Mouse (Mus musculus): ENCODE measurements around the gene Cdyl2. TPM values are rescaled to one million over a fixed set of nuclear protein-coding genes. Genes with fewer than 3 reads are reported as not detected.

The Cdyl2 gene
- polyA plus RNA-seq (2014; fragmentation: Nextera tagmentation; extraction: Ambion mirVana), result 5.9 and 7.2 TPM in 2 replicates

DNA sequence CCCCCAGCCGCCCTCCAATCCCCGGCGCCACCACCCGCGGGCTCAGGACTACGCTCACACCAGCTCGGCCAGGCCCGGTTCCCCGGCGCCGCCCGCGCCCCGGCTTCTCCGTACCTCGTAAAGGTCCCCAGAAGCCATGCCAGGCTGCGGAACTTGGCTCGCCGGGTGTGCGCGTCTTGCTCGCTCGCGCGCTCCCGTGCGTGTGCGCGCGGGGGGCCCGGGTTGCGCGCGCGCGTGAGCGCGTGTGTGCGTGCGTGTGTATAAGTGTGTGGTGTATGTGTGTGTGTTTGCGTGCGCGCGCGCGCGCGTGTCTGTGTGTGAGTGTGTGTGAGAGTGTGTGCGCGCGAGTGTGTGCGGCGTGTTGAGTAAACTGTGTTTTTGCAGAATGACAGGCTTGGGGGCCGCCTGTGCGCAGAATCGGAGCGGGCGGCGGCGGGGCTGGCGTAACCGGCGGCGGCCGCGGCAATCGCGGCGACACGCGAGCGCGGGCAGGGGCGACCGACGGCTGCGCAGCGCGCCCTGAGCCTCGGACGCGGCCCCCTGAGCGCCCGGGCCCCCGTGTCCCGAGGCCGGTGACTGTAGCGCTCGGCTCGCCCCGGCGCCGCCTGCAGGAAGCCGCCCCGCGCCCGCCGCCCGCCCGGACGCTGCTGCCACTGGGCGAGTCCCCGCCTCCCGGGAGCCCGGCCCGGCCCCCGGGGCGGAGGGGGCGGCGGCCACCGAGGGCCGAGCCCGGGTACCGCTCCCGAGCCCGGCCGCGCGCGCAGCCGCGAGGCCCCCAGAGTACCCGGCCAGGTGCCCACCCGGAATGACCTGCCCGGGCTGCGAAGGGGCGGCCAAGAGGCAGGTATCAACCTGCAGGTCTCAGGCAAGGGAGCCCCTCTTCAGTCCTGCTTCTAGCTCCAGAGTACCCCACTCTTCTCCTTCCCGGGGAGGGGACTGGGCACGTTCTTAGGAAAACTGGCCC is at the start of gene Cdyl2:
Cdyl2 (minus strand) TSS at position 308 of the 964 bp plus-strand sequence.
- peak; percentile 88 for DNase-seq (ENCODE audit: low spot score)
- H3K9me3 ChIP-seq (ENCODE audit: control insufficient read depth, low read length), result peaks cover 4% of the 10 kb centered on the region; the same call in 1 of the 2 replicates
- under 1% methylated on average over 73 of the region's 129 CpGs for WGBS
- ATAC-seq (replicated peaks; ENCODE audit: low FRiP score, low TSS enrichment, low read depth), result peak; percentile 86
- no peaks in the 10 kb centered on the region for H3K36me3 ChIP-seq (ENCODE audit: control insufficient read depth, insufficient read depth, low read length)
- H3K9ac ChIP-seq (ENCODE audit: low read length), result peak within 1 kb of the TSS; percentile 81
- peaks cover 3% of the 10 kb centered on the region for H3K4me1 ChIP-seq (replicated peaks; ENCODE audit: control insufficient read depth, insufficient read depth, low read length)
- peak within 1 kb of the TSS; percentile 86 for H3K4me3 ChIP-seq (ENCODE audit: low read depth, low read length)
- peak within 1 kb of the TSS; percentile 71 for H3K4me2 ChIP-seq (ENCODE audit: low read length)
- H3K27ac ChIP-seq (ENCODE audit: low read depth), result peak within 1 kb of the TSS; percentile 77
- H3K27me3 ChIP-seq (replicated peaks; ENCODE audit: control insufficient read depth, insufficient read depth, low read length), result peaks cover 7% of the 10 kb centered on the region

DNA sequence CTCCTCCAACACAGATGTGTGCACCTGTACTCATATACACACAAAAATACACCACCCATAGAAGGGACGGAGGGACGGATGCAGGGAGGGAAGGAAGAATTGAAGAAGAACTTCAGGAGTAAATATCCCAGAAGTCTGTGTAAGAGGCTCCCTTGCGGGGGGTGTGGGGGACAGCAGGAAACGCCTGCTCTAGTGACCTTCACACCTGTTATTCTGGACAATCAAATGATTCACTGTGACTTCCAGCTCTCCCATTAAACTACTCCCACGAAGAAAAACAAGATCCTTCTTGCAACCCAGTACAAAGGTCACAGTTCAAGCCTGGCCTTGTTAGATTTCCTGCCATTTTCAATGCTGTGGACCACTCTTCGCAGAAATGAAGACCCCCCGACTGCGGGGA is 47.8 kb upstream of the Cdyl2 start:
- 53% methylated on average over 8 of the region's 8 CpGs for WGBS
- H3K4me1 ChIP-seq (replicated peaks; ENCODE audit: control insufficient read depth, insufficient read depth, low read length), result no peaks in the 10 kb centered on the region
- ATAC-seq (replicated peaks; ENCODE audit: low FRiP score, low TSS enrichment, low read depth), result no peak
- no peak overlapping the region for H3K4me2 ChIP-seq (ENCODE audit: low read length)
- H3K27me3 ChIP-seq (replicated peaks; ENCODE audit: control insufficient read depth, insufficient read depth, low read length), result no peaks in the 10 kb centered on the region
- DNase-seq (ENCODE audit: low spot score), result no peak
- H3K9me3 ChIP-seq (ENCODE audit: control insufficient read depth, low read length), result no peaks in the 10 kb centered on the region
- H3K9ac ChIP-seq (ENCODE audit: low read length), result no peak overlapping the region
- H3K27ac ChIP-seq (ENCODE audit: low read depth), result no peak overlapping the region
- H3K4me3 ChIP-seq (ENCODE audit: low read depth, low read length), result no peak overlapping the region
- H3K36me3 ChIP-seq (ENCODE audit: control insufficient read depth, insufficient read depth, low read length), result no peaks in the 10 kb centered on the region

DNA sequence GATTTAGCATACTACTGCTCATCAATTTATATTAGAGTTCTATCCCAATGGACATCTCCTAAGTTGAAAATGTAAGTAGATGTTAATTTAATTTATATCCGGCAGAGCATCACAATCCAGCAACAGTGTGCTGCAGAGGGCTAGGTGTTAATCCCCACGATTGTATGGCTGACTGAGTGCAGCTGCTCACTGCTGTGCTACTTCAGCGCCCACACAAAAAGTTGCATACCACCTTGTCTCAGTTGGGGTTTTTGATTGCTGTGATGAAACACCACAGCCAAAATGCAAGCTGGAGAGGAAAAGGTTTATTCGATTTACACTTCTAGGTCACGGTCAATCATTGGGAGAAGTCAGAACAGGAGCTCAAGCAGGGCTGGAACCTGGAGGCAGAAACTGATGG is 41.4 kb upstream of the Cdyl2 start:
- Histone ChIP-seq H3K27ac (ENCODE audit: low read depth) (no peak overlapping the region), H3K4me3 (ENCODE audit: low read depth, low read length) (no peak overlapping the region), H3K27me3 (replicated peaks; ENCODE audit: control insufficient read depth, insufficient read depth, low read length) (no peaks in the 10 kb centered on the region), H3K4me2 (ENCODE audit: low read length) (no peak overlapping the region), H3K4me1 (replicated peaks; ENCODE audit: control insufficient read depth, insufficient read depth, low read length) (no peaks in the 10 kb centered on the region), H3K9me3 (ENCODE audit: control insufficient read depth, low read length) (no peaks in the 10 kb centered on the region), H3K36me3 (ENCODE audit: control insufficient read depth, insufficient read depth, low read length) (no peaks in the 10 kb centered on the region), H3K9ac (ENCODE audit: low read length) (no peak overlapping the region)
- DNase-seq (ENCODE audit: low spot score) (no peak), ATAC-seq (replicated peaks; ENCODE audit: low FRiP score, low TSS enrichment, low read depth) (no peak)
- 85% methylated on average over 5 of the region's 5 CpGs for WGBS

DNA sequence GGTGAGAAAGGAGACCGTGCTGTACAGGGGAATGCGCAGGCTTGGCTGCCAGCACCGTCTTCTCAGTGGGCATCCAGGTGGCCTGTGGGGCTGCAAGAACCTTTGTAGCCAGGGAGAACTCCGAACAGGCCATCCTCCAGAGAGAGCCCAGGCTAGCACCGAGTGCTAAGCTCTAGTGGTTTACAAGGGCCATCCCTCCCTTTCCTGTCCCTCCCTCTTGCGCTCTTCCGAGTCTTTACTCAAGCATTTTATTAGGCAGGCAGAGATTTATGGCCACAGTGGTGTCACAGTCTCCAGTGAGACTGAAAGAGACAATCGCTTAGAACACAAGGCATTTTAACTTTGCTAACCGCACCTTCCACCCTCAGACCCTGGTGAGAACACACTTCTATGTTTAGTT is 39.9 kb upstream of the Cdyl2 start:
- DNase-seq (ENCODE audit: low spot score) (no peak), ATAC-seq (replicated peaks; ENCODE audit: low FRiP score, low TSS enrichment, low read depth) (no peak)
- Histone ChIP-seq H3K4me2 (ENCODE audit: low read length) (no peak overlapping the region), H3K27me3 (replicated peaks; ENCODE audit: control insufficient read depth, insufficient read depth, low read length) (no peaks in the 10 kb centered on the region), H3K4me3 (ENCODE audit: low read depth, low read length) (no peak overlapping the region), H3K9ac (ENCODE audit: low read length) (no peak overlapping the region), H3K4me1 (replicated peaks; ENCODE audit: control insufficient read depth, insufficient read depth, low read length) (no peaks in the 10 kb centered on the region), H3K36me3 (ENCODE audit: control insufficient read depth, insufficient read depth, low read length) (no peaks in the 10 kb centered on the region), H3K27ac (ENCODE audit: low read depth) (no peak overlapping the region), H3K9me3 (ENCODE audit: control insufficient read depth, low read length) (no peaks in the 10 kb centered on the region)
- 60% methylated on average over 9 of the region's 9 CpGs for WGBS

DNA sequence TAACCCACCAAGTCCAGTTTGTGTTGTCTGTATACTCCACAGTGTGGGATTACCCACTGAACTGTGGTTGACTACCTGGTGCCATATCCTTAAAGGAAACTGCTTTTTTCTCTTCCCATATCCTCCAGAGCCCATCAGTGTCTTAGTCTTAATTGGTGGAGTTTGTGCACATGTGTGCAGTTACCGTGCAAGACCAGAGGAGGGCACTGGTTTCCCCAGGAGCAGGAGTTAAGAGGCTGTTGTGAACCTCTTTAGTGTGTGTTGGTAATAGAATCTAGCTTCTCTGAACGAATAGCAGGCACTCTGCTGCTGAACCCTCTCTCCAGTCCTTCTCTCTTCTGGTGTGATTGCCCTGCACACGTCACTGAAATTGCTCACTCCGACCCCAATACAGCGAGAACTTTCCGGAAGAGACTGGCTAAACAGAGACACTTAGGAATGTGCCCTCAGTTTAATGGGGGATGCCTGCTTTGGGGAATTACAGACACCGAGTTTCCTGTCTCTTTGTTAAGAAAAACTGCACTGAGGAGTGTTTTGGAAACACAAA is 39.1 kb upstream of the Cdyl2 start:
- ATAC-seq (replicated peaks; ENCODE audit: low FRiP score, low TSS enrichment, low read depth), result no peak
- Histone ChIP-seq H3K27ac (ENCODE audit: low read depth) (no peak overlapping the region), H3K27me3 (replicated peaks; ENCODE audit: control insufficient read depth, insufficient read depth, low read length) (no peaks in the 10 kb centered on the region), H3K4me3 (ENCODE audit: low read depth, low read length) (no peak overlapping the region), H3K4me2 (ENCODE audit: low read length) (no peak overlapping the region), H3K4me1 (replicated peaks; ENCODE audit: control insufficient read depth, insufficient read depth, low read length) (no peaks in the 10 kb centered on the region), H3K36me3 (ENCODE audit: control insufficient read depth, insufficient read depth, low read length) (no peaks in the 10 kb centered on the region), H3K9ac (ENCODE audit: low read length) (no peak overlapping the region), H3K9me3 (ENCODE audit: control insufficient read depth, low read length) (no peaks in the 10 kb centered on the region)
- no peak for DNase-seq (ENCODE audit: low spot score)
- 52% methylated on average over 7 of the region's 7 CpGs for WGBS

DNA sequence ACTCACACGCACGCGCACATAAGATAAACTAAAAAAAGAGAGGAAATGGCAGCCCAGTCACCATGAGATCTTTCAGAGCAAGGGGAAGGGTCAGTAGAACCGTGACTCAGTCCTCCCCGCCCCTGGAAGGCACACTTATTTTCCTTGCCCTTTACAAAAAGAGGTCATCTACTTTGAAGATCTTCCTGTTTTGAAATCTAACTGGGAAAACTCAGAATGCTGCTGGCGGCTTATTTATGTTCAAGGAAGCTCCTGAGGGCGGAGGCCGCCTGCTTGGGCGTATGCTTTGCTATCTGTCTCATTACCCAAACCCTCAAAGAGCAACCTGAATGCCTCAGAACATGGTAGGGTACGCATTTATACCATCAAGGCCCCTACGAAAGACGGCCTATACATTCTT is 38.0 kb upstream of the Cdyl2 start:
- Histone ChIP-seq H3K4me1 (replicated peaks; ENCODE audit: control insufficient read depth, insufficient read depth, low read length) (no peaks in the 10 kb centered on the region), H3K9ac (ENCODE audit: low read length) (no peak overlapping the region), H3K4me2 (ENCODE audit: low read length) (no peak overlapping the region), H3K9me3 (ENCODE audit: control insufficient read depth, low read length) (no peaks in the 10 kb centered on the region), H3K36me3 (ENCODE audit: control insufficient read depth, insufficient read depth, low read length) (no peaks in the 10 kb centered on the region), H3K27me3 (replicated peaks; ENCODE audit: control insufficient read depth, insufficient read depth, low read length) (no peaks in the 10 kb centered on the region), H3K4me3 (ENCODE audit: low read depth, low read length) (no peak overlapping the region), H3K27ac (ENCODE audit: low read depth) (no peak overlapping the region)
- WGBS, result 63% methylated on average over 12 of the region's 12 CpGs
- ATAC-seq (replicated peaks; ENCODE audit: low FRiP score, low TSS enrichment, low read depth) (no peak), DNase-seq (ENCODE audit: low spot score) (no peak)

DNA sequence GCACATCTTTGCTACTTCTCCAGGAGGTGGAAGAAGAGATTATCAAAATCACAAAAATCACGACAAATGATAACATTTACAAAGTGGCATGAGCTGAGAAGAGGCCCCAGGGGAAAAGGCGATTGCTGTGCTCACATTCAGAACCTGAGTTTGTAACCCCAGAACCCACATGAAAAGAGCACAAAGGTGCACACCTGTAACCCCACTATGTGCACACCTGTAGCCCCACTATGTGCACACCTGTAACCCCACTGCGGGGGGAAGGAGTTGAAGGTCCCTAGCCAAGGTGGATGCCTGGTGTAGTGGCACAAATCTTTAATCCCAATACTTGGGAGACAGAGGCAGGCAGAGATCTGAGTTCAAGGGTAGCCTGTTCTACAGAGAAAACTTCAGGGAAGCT is 23.4 kb upstream of the Cdyl2 start:
- no peak for ATAC-seq (replicated peaks; ENCODE audit: low FRiP score, low TSS enrichment, low read depth)
- Histone ChIP-seq H3K27me3 (replicated peaks; ENCODE audit: control insufficient read depth, insufficient read depth, low read length) (no peaks in the 10 kb centered on the region), H3K4me1 (replicated peaks; ENCODE audit: control insufficient read depth, insufficient read depth, low read length) (no peaks in the 10 kb centered on the region), H3K4me2 (ENCODE audit: low read length) (no peak overlapping the region), H3K9me3 (ENCODE audit: control insufficient read depth, low read length) (no peaks in the 10 kb centered on the region), H3K27ac (ENCODE audit: low read depth) (no peak overlapping the region), H3K4me3 (ENCODE audit: low read depth, low read length) (no peak overlapping the region), H3K36me3 (ENCODE audit: control insufficient read depth, insufficient read depth, low read length) (no peaks in the 10 kb centered on the region), H3K9ac (ENCODE audit: low read length) (no peak overlapping the region)
- 73% methylated on average over 3 of the region's 3 CpGs for WGBS
- no peak for DNase-seq (ENCODE audit: low spot score)

DNA sequence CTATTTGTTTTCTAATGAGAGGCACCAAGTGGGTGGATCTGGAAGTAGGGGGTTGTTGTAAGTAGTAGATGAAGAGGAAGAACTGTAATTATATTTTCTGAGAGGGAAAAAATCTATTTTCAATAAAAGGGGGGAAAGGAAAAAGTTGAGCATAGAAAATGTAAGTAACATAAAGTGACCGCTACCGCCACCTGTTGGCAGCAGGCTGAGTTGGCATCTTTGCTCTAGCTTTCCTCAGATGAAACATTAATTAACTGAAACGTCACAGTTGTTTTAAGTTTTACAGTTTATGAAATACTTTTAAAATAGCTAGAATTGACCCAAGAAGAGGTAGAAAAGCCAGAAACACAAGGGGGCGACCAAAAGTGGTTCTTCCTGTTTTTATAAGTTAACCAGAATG is 22.8 kb upstream of the Cdyl2 start:
- Histone ChIP-seq H3K27me3 (replicated peaks; ENCODE audit: control insufficient read depth, insufficient read depth, low read length) (no peaks in the 10 kb centered on the region), H3K4me1 (replicated peaks; ENCODE audit: control insufficient read depth, insufficient read depth, low read length) (no peaks in the 10 kb centered on the region), H3K27ac (ENCODE audit: low read depth) (no peak overlapping the region), H3K4me3 (ENCODE audit: low read depth, low read length) (no peak overlapping the region), H3K9ac (ENCODE audit: low read length) (no peak overlapping the region), H3K4me2 (ENCODE audit: low read length) (no peak overlapping the region), H3K9me3 (ENCODE audit: control insufficient read depth, low read length) (no peaks in the 10 kb centered on the region), H3K36me3 (ENCODE audit: control insufficient read depth, insufficient read depth, low read length) (no peaks in the 10 kb centered on the region)
- peak; percentile 62 for DNase-seq (ENCODE audit: low spot score)
- 5% methylated on average over 4 of the region's 4 CpGs for WGBS
- ATAC-seq (replicated peaks; ENCODE audit: low FRiP score, low TSS enrichment, low read depth), result no peak
